Mouse (Mus musculus) c-Kit-negative CD71-positive TER-119-positive erythroid progenitor cells, embryonic 14.5 days (primary cell): ENCODE results near the gene Ptpn13.

ENCODE experiments used
- DNase-seq: peaks from one replicate; pipeline ENCODE4 v3.0.0-alpha.2; 2013; ENCODE audit warnings: low read depth, low spot score

Ptpn13 gene

GRCm38 (mm10) chr5:103516555-103516954, 91.6 kb downstream of the Ptpn13 start:
- DNase-seq, result no peak

- DNase-seq, result no peak
These were observed 92.6 kb downstream of the Ptpn13 start for GRCm38 (mm10) chr5:103517641-103518040.

GRCm38 (mm10) chr5:103518797-103519468, 93.9 kb downstream of the Ptpn13 start:
- no peak for DNase-seq

GRCm38 (mm10) chr5:103522371-103522770, 97.4 kb downstream of the Ptpn13 start:
- DNase-seq, result no peak

- no peak for DNase-seq
These were observed 101.9 kb downstream of the Ptpn13 start for GRCm38 (mm10) chr5:103526668-103527436.

DNA sequence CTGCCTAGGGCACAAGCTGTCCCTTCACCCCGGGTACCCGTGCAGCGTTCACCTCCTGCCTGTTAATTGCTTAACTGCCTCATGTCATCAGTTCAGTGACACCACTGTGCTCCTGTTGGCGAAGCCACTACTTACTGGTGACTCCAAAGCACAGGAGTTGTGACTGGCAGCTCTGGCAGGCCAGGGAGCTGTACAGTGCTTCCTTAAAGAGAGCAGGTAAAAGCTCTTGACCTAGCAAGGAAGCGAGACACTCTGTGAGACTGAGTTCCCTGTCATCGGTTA, 102.4 kb downstream of the Ptpn13 start:
- DNase-seq, result no peak

- DNase-seq, result no peak
These were observed 105.2 kb downstream of the Ptpn13 start for GRCm38 (mm10) chr5:103530214-103530613.

DNA sequence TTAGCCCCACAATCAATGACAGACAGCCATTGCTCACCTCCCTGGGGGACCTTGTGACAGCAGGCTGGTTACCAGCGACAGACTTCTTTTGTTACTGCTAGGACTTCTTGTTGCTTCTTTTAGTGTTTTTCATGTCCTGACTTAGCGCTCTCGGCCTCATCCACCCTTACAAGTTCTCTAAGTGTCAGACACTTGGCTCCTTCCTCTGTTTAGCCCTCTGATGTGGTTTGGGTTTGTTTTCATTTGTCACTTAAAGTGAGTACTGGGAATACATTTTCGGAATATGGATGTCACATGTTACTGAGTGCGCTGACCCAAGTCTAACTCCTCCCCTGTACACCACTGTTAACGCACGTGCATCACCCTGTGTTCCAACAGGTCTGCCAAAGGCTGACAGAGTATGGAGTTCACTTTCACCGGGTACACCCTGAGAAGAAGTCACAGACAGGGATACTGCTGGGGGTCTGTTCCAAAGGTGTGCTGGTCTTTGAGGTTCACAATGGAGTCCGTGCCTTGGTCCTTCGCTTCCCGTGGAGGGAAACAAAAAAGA, 107.9 kb downstream of the Ptpn13 start:
- DNase-seq, result no peak

DNA sequence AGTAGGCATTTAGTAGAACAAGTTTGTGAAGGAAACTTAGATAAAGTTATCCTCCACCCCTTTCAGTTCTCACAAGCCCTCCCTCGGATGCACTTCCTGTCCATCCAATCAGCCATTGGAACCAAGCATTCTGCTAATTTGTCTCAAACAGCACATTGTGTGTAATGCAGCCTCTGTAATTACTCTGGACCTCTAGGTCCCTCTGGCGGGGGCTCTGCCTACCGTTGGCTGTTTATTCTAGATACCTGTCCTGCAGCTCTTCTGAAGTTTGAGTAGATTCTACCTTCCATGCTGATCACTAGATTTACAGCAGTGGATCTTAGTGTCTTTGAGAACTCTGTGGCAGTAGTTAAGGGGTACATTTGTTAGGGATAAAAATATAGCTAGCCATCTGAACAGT, 109.5 kb downstream of the Ptpn13 start:
- DNase-seq, result no peak

DNA sequence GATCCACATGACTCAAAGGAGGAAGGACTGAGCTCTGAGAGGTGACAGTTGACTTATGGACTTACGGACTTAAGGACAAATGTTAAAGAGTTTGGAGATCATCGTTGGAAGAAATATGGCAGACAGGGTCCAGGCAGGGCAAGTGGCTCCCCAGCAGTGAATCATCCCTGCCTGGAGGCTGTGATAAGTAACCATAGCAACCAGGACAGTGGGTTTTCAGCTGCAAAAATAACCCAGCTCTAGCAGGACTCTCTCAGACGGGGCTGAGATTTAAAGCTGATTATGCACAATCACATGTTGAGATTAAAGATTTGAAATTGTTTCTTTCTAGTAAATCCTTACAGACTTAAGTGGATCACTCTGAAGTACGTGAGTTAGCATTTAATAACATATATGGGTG, 112.4 kb downstream of the Ptpn13 start:
- DNase-seq, result no peak

DNA sequence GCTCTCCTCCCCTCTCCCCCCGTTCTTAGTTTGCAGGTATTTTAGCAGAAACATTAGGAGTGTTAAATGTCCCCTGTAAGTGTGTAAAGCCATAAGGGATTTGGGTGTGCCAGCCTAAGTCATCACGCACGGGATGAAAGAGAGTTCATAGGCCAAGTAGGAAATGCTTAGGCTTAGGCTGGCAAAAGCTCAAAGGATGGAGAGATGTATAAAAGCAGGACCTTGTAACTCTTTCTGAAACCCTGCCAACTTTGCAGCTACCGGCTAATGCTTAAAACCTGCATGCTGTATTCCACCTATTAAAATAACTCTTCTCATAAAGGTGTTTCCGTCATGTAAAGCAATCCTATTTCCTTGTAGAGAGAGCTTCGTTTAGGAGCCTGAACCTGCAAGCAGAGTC, 115.6 kb downstream of the Ptpn13 start:
- no peak for DNase-seq

DNA sequence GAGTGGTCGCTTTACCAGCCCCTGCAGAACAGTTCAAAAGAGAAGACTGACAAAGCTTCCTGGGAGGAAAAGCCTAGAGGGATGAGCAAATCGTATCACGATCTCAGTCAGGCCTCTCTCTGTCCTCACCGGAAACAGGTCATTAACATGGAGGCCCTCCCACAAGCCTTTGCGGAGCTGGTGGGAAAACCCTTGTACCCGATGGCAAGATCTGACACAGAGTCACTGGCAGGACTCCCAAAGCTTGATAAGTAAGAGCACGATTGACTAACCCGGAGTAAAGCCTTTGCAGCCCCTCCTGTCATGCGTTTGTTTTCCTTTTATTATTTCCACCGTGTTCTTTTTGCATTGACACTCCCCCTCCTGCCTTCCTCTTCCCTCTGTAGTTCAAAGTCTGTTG, 116.1 kb downstream of the Ptpn13 start:
- no peak for DNase-seq

- no peak for DNase-seq
These were observed 116.5 kb downstream of the Ptpn13 start for GRCm38 (mm10) chr5:103541542-103541941.

GRCm38 (mm10) chr5:103545381-103546000, 120.5 kb downstream of the Ptpn13 start:
- no peak for DNase-seq

DNA sequence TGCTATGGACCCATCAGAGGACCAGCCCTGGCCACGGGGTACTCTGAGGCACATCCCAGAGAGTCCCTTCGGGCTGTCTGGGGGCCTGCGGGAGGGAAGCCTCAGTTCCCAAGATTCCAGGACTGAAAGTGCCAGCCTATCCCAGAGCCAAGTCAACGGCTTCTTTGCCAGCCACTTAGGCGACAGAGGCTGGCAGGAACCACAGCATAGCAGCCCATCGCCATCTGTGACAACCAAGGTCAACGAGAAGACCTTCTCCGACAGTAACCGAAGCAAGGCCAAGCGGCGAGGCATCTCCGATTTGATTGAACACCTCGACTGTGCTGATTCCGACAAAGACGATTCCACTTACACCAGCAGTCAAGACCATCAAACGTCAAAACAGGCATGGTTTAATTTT, 129.8 kb downstream of the Ptpn13 start:
- DNase-seq, result no peak

DNA sequence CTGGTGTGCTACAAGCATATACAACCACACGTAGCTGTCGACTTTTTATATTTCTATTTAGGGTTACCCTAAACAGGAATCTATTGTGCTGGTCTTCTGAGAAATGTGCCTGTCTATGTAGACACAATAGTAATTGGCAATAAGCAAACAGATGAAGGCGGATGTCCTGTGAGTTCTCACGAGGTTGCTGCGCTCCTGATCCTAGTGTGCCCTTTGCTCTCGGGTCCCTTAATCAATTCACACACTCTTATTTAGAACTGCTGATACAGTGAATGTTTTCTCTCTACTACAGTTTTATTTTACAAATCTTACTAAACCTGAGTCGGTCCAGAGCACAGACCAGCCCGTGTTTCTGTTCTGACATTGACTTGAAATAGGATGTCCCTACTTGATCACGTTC, 135.6 kb downstream of the Ptpn13 start:
- DNase-seq, result no peak

DNA sequence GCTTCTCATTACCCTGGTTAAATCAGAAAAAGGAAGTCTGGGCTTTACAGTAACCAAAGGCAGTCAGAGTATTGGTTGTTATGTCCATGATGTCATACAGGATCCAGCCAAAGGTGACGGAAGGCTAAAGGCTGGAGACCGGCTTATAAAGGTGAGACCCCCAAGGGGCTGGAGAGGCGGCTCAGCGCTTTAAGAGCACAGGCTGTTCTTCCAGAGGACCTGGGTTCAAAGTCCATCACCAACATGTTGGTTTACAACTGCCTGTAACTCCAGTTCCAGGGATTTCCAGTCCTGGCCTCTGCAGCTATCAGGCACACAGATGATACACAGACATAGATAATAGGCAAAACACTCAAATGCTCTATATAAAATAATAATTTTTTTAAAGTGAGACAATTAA, 143.0 kb downstream of the Ptpn13 start:
- DNase-seq, result no peak

DNA sequence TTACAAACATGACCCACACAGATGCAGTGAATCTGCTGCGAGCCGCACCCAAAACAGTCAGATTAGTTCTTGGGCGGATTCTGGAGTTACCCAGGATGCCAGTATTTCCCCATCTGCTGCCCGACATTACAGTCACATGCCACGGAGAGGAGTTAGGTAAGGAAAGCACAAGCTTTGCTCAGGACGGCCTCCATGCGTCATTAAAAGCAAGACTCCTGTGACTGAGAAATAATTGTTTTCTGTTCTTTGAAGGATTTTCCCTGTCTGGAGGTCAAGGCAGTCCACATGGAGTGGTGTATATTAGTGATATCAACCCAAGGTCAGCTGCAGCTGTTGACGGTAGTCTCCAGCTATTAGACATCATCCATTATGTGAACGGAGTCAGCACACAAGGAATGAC, 144.5 kb downstream of the Ptpn13 start:
- no peak for DNase-seq

DNA sequence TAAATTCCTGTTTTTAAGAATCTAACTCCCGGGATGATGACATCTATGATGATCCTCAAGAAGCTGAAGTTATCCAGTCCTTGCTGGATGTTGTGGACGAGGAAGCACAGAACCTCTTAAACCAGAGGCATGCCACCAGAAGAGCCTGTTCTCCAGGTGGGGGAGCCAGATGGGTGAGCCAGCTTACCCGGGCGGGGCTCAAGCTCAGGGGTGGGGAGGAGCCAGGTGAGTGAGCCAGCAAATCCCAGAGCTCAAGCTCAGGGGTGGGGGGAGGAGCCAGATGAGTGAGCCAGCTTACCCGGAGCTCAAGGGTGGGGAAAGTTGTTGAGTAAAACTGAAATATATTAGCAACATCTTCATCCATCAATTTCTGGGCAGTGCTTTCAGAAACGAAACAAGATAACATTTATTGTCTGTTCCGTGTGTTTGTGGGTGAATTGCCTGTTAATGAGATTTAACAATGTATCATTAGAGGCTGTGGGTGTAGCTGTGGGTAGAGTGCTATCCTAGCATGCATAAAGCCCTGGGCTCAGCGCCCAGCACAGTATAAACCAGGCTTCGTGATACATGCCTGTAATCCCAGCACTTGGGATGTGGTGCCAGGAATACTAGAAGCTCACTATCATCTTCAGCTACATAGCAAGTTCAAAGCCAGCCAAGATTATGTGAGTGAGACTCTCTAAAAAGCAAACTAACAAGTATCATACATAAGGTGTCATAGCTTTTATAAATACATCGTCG, 154.9 kb downstream of the Ptpn13 start:
- DNase-seq, result no peak

DNA sequence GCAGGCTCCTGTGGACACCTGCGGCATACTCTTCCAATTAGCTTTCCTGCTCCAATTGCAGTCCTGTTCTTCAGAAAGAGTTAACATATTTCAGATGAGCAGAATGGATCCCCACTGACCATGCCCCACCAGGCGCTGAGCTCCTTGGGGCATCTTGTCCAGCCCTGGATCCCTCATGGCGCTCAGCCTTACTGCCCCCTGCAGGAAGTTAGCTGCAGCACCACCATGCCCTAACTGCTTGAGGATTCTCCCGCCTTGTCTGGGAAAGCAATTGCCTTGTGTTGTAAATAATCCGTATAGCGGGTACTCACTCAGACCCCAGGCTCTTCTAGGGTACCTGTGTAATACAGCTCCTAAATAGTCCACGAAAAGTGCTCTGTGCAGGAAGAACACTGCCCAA, 162.2 kb downstream of the Ptpn13 start:
- DNase-seq, result no peak

- DNase-seq, result no peak
These were observed 166.9 kb downstream of the Ptpn13 start for GRCm38 (mm10) chr5:103591846-103592245.

DNA sequence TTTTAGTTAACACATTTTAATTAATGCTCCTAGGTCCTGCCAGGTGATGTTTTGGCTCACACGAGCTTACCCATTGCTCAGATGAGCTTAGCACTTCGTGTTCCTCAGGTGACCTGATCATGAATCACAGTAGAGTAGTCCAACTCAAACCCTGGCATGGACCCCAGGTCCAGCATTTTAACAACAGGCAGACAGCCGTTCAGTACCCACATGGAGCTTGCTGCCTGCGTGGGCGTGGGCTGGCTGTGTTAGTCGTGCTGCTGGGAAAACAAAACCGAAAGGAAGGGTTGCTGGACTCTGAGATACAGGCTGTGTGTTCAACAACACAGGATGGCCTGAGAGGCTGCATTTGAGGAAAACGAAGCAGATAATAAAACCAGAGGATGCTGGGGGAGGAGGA, 167.7 kb downstream of the Ptpn13 start:
- DNase-seq, result no peak
